Mouse (Mus musculus) regulatory T cell (primary cell): ENCODE measurements around the gene Thop1.
"Not testable (repeated sequence)": the region's sequence is repeated elsewhere in the genome, so short reads cannot be mapped to it uniquely, and the experiment has no call there.

Source experiments
- in situ Hi-C: fragments of 300-600 bp; cut with MboI, MseI; formaldehyde crosslinking; loops from one replicate; pipeline ENCODE4 v1.15.1; 2025; ENCODE audit warnings: high pct_unique_total_duplicates

Thop1 gene

GRCm38 (mm10) chr10:81069836-81070235, at the start of gene Thop1:
TSS of gene Thop1 (plus strand) at chr10:81070035.
- in situ Hi-C loops: no loop called here

GRCm38 (mm10) chr10:81020207-81020606, 49.6 kb upstream of the Thop1 start:
- in situ Hi-C loops: loop anchor here (10.0 kb wide), 1 partner anchor 825 kb away; no protein-coding TSS in a partner anchor

GRCm38 (mm10) chr10:81021547-81022110, 48.2 kb upstream of the Thop1 start:
- in situ Hi-C loops: loop anchor here (10.0 kb wide), 1 partner anchor 827 kb away; no protein-coding TSS in a partner anchor

- in situ Hi-C loops: loop anchor here (10.0 kb wide), 1 partner anchor 828 kb away; no protein-coding TSS in a partner anchor
Measured at GRCm38 (mm10) chr10:81022744-81023143, 47.1 kb upstream of the Thop1 start.

GRCm38 (mm10) chr10:81024346-81024937, 45.4 kb upstream of the Thop1 start:
- in situ Hi-C loops: loop anchor here (10.0 kb wide), 1 partner anchor 830 kb away; no protein-coding TSS in a partner anchor

GRCm38 (mm10) chr10:81025047-81025621, 44.7 kb upstream of the Thop1 start:
- in situ Hi-C loops: loop anchor here (10.0 kb wide), 1 partner anchor 830 kb away; no protein-coding TSS in a partner anchor

GRCm38 (mm10) chr10:81025639-81026275, 44.1 kb upstream of the Thop1 start, which contains the start of gene Diras1:
TSS of gene Diras1 (minus strand) at chr10:81025662.
- in situ Hi-C loops: loop anchor here (10.0 kb wide), 1 partner anchor 831 kb away; no protein-coding TSS in a partner anchor

- in situ Hi-C loops: loop anchor here (10.0 kb wide), 1 partner anchor 832 kb away; no protein-coding TSS in a partner anchor
Measured at GRCm38 (mm10) chr10:81026857-81027256, 43.0 kb upstream of the Thop1 start.

- in situ Hi-C loops: loop anchor here (10.0 kb wide), 1 partner anchor 833 kb away; no protein-coding TSS in a partner anchor
Measured at GRCm38 (mm10) chr10:81027331-81027730, 42.5 kb upstream of the Thop1 start.

- in situ Hi-C loops: loop anchor here (10.0 kb wide), 1 partner anchor 833 kb away; no protein-coding TSS in a partner anchor
Measured at GRCm38 (mm10) chr10:81028219-81028618, 41.6 kb upstream of the Thop1 start.

- in situ Hi-C loops: loop anchor here (10.0 kb wide), 1 partner anchor 834 kb away; no protein-coding TSS in a partner anchor
Measured at GRCm38 (mm10) chr10:81029031-81029430, 40.8 kb upstream of the Thop1 start.

GRCm38 (mm10) chr10:81033586-81033985, 36.2 kb upstream of the Thop1 start:
- in situ Hi-C loops: no loop called here

GRCm38 (mm10) chr10:81036251-81036650, 33.6 kb upstream of the Thop1 start:
- in situ Hi-C loops: no loop called here

GRCm38 (mm10) chr10:81036988-81037580, 32.8 kb upstream of the Thop1 start, which contains the start of gene Slc39a3:
TSS of gene Slc39a3 (minus strand) at chr10:81037426.
- in situ Hi-C loops: no loop called here

- in situ Hi-C loops: no loop called here
Measured at GRCm38 (mm10) chr10:81041458-81042175, 28.2 kb upstream of the Thop1 start.

GRCm38 (mm10) chr10:81045246-81045645, 24.6 kb upstream of the Thop1 start:
- in situ Hi-C loops: not testable (repeated sequence)

- in situ Hi-C loops: no loop called here
Measured at GRCm38 (mm10) chr10:81050645-81051044, 19.2 kb upstream of the Thop1 start.

GRCm38 (mm10) chr10:81051133-81051532, 18.7 kb upstream of the Thop1 start:
- in situ Hi-C loops: no loop called here

- in situ Hi-C loops: no loop called here
Measured at GRCm38 (mm10) chr10:81052577-81052976, 17.3 kb upstream of the Thop1 start.

GRCm38 (mm10) chr10:81055169-81055568, 14.7 kb upstream of the Thop1 start:
- in situ Hi-C loops: no loop called here
